Mouse (Mus musculus): Measurements from ENCODE around the gene Slc13a1. TPM values are rescaled to one million over a fixed set of nuclear protein-coding genes. Genes with fewer than 3 reads are reported as not detected.

Gene Slc13a1
- not detected in 2 replicates for polyA plus RNA-seq (2012; rRNA removed)

DNA sequence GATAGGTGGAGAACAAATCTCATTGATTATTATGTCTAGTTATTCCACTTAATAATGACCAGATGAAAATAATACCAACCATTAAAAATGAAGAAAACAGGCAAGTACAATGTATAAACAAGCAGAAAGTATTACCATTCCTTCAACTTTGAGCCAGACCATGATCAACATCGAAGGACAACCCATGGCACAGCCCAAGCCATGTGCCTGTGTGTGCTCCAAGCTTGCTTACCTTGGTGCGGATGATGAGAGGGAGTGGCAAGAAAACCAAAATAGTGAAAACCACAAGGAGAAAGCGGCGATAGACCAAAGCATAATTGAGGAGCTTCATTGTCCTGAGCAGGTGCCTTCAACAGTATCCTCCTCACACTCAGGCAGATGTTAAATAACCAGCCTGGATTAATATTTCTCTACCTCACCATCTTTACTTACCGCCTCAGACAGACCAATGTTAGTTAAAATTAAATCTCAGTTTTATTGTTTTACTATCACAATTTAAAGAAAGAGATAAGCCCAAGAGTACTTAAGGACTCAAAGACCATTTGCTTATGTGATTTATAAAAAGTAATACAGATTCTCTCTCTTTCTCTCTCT, at the start of gene Slc13a1:
Slc13a1 (minus strand) TSS at position 359 of the 594 bp plus-strand sequence.

Other genes with a start within 250 kb of the Slc13a1 start
- not detected in 2 replicates for gene Tas2r118, start 198.0 kb downstream of the Slc13a1 start, polyA plus RNA-seq (2012; rRNA removed)